Mouse (Mus musculus): ENCODE measurements around the gene Tpgs1.

The Tpgs1 gene

DNA sequence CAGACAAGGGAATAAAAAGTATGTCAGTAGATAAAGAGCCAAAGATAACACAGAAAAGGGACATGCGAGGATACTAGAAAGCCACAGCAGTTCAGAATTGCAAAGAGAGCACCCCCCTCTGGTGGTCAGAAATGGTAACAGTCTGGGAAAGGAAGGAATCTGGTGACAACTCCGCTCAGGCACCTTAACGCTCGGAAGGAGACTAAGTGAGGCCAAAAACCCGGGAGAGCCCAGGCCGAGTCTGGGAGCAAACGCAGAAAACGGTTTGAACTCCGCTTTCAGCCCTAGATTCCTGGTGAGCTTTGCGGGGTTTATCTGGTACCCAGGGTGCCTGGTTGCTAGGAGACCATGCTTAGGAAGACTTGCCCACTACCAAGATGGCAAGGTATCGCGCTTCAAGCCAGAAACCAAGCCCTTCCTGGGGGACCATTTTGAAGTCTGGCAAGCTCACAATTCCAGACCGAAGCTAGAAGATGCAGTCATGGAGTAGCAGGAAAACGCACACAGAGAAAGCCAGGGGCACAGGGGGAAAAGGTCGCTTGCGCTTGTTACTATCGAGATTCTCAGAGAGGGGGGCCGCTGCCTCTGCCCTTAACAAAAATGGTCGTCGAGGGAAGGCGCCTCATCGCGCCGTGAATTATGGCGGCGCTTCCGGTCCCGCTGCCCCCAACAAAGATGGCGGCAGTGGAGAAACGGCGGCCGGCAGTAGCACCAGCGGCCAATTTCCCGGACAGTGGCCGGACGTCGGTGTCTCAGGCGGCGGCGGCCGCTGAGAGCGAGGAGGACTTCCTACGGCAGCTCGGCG lies at the start of gene Tpgs1:
Gene Tpgs1 (plus strand): TSS at position 599 of the 805 bp plus-strand sequence.
- peak; percentile 89 for DNase-seq

DNA sequence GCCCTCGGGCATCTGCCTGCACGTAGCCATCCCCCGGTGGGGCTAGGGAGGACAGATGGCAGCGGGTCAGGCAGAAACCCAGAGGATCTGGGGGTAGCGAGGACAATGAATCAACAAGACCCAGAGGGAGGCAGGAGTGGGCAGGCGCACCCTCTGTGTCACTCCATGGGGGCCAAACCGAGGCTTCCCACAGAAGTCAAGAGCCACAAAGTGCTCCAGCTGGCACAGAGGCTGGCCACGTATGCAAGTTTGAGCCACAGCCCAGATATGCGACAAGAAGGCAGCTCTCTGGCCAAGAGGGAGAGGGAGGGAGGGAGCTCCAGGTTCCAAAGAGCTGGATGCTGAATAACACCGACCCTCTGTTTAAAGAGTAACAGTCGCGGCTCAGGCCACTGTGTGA lies 45.2 kb upstream of the Tpgs1 start:
- DNase-seq = no peak

DNA sequence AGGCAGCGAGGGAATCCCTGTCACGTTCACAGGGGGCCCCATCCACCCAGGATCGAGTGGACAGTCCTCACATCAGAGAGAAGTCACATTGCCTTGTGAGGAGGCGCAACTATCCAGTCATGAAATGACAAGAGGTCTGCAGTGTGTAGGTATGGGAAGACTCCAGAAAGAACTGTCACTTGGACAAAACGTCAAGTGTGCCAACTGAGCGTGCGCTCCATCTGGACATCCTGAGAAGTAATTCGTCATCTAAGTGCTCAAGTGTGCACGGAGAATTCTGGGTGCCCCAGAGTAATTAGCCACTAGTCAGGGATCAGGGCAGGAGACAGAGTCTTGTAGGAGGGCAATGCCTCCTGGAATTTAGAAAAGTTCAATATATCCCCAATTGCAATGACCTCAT lies 43.8 kb upstream of the Tpgs1 start:
- DNase-seq = no peak

DNA sequence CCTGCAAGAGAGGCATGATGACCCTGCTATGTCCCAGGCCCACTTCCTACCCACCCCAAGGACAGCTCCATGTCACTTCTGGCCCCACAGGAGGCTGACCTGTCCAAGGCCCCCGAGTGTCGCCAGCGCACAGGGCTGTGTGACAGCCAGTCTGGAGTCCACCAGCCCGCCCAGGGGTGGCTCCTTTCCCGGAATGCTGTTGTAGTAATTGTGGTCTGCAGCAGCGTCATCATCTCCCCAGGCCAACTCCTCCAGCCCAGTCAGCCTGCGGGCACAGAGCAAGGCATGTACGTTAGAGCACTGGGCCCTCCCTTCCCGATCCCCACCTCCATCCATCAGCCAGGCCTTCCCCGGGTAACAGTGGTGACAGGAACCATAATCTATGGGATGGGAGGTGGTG lies 43.0 kb upstream of the Tpgs1 start:
- DNase-seq = no peak

DNA sequence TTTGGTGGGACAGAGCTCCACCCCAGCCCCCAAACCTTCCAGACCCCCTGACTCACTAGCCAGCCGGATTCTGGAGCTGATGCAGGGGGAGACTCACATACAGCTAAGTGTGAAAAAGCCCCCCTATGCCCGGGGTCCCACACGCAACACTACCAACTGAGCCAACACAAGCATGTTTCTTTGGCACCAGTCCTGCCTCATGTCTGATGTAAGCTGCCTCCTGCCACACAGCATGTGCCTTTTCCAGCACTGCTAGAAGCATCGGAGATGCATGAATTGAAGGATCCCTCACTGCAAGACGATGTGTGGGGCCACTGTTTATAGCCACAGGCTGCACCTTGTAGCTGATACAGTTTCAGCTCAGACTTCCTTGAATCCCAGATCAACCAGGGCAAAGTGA lies 40.8 kb upstream of the Tpgs1 start:
- no peak for DNase-seq

DNA sequence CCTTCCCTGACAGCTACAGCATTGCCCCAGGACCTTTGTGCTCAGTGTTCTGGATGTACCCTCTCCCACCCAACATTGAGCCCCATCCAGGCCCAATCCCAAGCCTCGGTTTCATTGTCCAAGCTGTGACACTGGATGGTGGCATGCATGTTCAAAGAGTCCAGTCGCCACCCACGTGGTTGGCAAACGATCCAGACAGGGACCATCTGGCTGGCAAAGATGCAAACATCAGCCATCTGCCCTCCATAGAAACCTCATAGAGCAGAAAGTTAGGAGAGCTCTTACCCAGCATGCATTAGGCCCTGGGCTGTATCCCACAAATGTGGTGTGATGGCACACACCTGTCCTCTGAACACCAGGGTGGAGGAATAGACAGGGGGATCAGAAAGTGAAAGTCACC lies 37.7 kb upstream of the Tpgs1 start:
- no peak for DNase-seq

DNA sequence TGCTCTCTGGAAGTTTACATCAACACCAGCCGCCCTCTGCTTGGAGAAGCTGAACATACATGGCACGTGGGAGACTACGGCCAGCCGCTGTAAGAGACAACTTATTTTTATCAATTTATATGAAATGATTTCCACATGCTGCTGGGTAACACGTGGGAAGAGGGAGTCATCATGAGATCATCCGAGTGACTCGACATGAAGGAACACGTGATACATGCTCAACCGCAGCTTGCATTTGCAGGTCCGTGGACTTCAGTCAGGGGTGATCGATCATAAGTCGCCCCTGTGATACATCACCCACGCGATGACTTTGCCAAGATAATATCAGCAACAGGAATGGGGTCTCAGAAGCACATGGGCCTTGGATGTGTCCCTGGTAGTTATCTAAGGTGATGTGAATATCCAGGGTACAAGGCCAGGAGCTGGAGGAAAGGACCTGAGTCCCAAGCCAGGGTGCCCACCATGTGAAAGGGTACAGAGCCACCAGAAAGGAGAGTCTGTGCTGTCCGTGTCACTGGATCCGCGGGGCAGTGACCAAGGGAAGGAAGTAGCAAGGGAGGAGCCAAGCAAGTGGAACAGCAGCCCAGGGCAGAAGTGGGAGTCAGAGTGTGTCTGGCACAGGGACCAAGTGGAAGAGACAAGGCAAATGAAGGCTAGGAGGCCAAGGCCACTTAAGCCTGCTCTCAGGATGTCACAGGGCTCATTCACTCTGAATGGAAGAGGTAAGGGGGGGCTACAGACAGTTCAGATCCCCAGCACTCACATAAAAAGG lies 36.0 kb upstream of the Tpgs1 start:
- no peak for DNase-seq

DNA sequence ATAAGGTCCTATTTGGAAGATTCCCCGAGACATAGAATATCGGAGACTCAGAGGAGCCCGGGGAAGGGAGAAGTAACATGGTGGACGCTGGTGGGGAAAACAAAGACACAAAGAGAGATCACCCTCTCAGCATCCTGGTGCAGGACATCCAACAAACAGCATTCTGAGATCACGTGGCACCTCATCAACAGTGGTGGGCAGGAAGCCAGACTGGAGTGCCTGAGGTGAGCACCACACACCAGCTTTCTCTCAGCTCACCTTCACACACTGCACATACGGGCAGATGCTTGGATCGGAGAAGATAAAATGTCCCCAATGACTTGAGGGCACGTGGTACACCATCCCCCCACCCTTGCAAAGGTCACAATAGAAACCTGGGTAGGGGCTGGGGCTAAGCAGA lies 32.9 kb upstream of the Tpgs1 start:
- DNase-seq = no peak

DNA sequence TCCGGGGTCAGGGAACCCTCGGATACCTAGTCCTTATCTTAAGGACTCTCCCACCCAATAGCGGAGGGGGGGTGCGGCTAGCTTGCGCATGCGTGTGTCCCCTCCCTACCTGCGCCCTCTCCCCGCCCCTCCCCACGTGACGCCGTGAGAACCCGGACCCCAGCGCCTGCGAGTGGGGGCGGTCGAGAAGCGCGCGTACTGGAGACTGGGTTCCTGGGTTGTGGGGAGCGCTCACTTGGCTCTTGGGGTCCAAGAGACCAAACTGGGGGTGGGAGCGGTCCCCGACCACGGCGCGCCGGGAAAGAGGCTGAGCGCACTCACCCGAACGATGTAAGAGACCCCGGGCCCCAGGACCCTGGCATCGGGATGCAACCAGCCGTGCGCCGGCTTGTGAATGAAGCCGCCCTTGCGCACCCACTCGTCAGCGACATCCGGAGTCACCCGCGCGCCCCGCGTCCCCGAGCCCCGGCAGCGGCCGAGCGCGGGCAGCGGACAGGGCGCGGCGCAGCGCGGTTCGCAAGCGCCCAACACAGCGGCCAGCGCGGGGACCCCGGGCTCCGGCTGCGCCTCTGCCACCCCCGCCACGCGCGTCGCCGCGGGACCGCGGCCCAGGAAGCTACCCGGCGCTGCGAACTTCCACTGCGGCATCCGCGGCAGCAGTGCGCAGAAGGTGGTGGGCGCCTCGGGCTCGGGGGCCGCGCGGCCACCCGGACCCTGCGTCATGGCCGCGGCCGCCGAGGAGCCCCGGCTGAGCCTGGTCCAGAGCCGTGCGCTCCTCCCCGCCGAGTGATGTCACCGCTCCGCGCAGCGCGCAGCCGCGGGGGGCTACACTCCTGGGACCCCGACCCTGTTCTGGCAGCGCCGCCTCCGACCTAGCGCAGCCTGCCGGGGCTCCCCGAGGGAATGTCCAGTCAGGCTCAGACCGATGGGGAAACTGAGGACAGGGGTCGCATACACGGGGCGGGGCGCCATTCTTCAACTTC lies 31.8 kb upstream of the Tpgs1 start, which contains the start of gene Shc2:
Gene Shc2 (minus strand): TSS at position 791 of the 983 bp plus-strand sequence.
- DNase-seq = peak; percentile 86

DNA sequence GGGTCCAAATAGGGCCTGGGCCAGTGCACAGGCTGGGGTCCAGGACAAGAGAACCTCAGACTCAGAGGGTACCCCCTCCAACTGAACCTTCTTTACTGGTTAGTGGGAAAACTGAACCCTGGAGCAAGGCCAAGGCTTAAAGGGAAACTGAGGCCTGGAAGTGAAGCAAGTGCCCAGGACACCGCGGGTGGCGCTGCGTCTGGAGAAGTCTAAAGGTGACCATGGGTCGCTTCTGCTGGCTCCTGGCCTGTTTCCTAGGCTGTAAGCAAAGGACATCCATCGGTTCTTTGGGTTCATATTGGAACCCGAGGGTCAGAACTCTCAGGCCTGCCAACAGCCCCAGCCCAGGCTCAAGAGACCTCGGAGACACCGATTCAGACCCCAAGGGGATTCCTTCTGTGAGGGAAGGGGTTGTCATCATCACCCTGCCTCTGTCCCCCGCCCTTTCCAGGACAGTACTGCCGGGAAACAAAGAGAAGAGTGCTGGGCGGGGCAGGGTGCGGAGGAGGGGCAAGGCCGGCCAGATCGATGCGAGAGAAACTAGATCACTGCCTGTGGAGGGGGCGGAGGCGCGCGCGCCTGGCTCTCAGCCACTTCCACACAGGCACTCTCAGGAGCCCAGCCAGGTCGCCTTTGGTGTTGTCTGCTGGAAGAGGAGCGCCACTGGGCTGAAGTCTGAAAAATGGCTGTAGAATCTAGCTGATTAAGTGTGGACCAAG lies 30.5 kb upstream of the Tpgs1 start:
- DNase-seq = peak; percentile 39

DNA sequence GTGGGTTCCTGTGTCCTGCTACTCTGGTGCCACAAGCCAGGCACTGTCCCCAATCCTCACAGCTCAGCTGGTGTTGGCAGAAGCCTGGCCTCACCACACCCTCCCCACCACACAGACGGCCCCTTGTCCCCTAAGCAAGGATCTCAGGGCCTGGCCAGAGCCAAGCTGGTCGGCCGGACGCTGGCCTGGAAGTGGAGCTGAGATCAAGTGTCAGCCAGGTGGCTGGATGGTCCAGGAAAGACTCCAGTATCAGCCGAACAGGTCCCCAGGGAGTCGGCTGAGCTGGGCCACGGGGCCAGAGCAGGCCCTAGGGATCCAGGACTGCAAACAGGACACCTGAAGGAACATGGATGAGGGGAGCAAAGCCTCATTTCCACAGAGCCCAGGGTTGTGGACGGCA lies 23.5 kb upstream of the Tpgs1 start, which contains the start of gene Odf3l2:
Gene Odf3l2 (minus strand): TSS at position 28 of the 400 bp plus-strand sequence.
- no peak for DNase-seq

DNA sequence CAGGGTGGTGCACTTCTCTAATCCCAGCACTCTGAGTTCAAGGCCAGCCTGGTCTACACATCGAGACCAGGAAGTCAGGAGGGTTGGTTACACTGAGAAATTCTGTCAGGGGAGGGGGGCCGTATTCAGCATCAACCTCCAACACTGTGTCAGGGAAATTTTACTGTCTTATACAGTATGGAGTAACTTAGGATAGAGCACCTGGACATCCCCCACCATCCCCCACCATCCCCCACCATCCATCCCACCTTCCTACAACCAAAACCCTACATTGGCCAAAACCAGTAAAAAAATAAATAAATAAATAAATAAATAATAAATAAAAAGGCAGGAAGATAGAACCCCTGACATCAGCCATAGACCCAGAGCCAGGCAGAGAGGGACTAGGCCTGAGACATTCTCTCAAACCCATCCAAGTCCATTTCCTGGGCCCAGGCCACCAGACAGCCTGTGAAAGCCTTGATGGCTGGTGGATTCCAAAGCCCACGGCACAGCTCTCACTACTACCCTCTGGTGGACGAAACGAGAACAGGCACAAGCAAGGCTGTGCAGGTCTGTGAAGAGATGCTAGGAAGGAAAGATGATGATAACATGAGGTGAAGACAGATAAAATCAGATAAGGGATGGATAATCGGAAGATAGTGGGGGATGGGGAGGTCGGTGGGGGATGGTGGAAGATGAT lies 20.0 kb upstream of the Tpgs1 start:
- DNase-seq = peak; percentile 80

DNA sequence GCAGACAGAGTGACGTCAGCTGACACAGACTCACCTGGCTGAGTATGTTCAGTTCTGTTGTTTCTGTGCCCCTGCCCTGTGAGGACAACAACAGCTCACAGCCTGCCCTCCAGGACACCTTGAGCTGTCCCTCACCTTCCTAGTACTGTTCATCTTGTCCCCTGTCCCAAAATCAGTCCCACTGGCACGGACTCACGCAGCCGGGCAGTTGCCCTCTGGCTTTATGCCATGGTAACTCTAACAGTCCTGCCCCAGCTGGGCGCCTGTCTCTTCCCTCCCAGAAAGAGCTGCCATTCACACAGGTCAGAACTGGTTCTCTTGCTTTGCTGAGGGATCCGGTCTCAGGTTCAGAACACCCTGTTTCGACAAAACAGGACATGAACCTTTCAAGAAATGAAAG lies 16.4 kb upstream of the Tpgs1 start:
- no peak for DNase-seq

DNA sequence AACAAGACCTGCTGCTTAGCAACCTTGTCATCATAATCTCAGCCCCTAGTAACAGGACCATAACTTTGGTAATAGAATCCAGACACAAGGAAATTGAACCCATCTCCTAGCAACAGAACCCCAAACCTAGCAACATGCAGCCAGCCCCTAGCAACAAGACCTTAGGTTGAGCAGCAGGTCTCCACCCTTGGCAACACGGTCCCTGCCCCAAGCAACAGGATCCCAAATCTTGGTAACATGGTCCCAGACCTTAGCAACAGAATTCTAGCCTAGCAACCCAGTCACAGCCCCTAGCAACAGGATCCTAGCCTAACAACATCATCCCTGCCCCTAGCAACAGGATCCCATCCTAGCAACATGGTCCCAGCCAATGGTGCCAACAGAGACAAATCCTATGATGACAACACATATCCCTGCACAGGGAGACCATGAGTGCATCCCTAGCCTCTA lies 14.2 kb upstream of the Tpgs1 start:
- DNase-seq = peak; percentile 47

DNA sequence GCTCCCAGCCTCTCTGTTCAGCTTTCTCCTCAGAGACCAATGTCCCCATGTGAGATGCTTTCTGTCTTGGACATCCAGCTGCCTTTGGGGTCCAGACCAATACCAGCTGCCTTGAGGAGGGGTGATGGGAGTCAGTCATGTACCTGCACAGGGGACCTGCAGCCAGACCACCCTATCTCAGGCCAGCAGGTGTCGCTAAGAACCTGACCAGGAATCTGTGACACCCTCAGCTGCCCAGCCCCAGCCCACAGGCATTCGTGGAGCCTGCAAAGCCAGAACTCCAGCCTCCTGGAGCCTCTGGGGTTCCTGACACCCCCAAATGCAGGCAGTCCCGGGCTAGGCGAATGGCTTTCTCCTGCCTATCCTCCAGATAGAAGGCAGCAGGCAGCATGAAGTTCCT lies 10.3 kb upstream of the Tpgs1 start:
- no peak for DNase-seq

DNA sequence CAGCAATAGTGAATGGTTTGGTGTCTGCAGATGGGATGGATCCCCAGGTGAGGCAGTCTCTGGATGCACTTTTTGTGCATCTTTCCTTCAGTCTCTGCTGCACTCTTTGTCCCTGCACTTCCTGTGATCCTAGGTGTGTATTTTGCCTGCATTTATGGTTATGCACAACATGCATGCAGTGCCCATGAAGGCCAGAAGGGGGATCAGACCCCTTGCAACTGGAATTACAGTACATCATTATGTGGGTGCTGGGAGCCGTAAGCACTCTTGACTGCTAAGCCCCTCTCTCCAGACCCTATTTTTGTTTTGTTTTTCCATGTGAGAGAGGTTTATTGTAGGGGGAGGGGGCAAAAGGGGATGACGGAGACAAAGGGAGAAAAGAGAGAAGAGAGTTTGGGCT lies 8.9 kb upstream of the Tpgs1 start:
- DNase-seq = no peak

DNA sequence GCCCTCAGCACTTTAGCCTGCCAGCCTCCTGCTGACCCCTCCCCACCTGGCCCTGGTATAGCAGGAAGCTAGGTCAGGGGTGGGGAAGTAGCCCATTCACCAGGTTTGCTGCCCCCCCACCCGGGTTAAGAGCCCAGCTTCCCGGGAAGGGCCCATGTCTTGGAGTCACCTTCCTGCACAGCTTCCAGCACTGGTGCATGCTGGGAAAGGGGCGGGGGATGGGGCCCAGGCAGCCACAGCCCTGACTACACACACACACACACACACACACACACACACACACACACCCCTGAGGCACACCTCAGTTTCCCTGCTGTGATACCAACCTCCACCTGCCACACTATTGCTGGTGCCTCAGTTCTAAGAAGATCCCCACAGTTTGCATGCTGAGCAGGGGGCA lies 7.3 kb upstream of the Tpgs1 start:
- DNase-seq = no peak

DNA sequence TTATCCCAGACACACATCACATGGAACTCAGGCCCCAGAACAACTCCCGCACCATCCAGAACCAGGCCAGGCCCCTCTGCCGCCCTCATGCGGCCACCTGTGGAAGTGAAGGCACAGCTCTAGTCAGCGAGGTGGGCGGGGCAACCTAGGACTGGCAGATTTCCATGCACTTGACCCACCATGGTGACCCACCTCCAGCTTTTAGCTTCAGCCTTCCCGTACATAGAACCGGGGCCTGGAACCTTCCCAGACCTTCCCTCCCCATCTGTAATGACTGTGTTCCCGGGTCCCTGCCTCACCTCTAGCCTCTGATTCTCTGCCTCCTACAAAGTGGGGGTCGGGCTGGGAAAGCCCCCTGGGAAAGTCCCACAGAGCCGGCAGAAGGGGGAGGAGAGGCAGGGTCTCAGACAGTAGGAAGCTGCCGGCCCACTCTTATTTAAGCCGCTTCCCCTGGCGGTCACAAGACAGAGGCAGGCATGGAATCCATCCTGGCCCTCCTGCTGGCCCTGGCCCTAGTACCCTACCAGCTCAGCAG lies 5.0 kb upstream of the Tpgs1 start, which contains the start of gene Madcam1:
Gene Madcam1 (plus strand): TSS at position 429 of the 535 bp plus-strand sequence.
- DNase-seq = peak; percentile 71

DNA sequence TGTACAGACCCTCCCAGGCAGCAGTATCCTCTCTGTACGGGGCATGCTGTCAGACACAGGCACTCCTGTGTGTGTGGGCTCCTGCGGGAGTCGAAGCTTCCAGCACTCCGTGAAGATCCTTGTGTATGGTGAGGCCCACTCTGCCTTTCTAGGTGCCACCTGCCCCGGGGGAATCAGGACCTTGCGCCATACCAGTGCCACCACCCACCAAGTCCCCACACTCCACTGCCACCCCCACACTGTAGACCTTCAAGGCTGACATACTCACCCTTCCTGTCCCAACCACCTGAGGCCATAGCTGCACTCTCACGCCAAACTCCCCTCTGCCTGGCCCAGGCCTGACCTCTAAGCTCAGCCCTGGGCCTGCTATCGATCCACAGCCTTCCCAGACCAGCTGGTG lies 4.1 kb upstream of the Tpgs1 start:
- no peak for DNase-seq

DNA sequence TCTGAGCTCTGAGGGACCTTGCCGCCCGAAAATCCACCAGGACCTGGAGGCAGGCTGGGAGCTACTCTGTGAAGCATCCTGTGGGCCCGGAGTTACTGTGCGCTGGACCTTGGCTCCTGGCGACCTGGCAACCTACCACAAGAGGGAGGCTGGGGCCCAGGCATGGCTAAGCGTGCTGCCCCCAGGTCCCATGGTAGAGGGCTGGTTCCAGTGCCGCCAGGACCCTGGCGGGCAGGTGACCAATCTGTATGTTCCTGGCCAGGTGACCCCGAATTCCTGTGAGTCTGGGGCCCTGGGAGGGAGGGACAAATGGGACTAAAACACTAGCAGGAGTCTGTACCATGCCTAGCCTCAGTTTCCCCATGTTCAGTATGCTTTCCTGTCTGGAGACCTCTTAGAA lies 2.7 kb upstream of the Tpgs1 start:
- no peak for DNase-seq

DNA sequence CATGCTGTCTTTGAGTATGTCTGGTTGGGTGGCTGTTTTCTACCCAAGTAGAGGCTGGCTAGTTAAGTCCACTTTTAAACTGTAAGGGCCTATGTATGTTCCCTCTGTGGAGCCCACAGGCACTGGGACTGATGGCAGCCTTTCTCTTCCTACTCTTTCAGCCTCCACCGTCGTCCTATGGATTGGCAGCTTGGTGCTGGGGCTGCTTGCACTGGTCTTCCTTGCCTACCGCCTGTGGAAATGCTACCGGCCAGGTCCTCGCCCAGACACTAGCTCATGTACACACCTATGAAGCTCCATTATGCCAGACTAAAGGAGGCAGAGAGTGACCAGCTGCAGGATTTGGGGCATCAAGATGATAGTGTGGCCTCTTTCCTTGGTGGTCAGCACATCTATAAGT lies 1.1 kb upstream of the Tpgs1 start:
- DNase-seq = no peak
